Mouse (Mus musculus) CH12.LX (cell line): Measurements from ENCODE around the gene Lrrc1. TPM values are rescaled to one million over a fixed set of nuclear protein-coding genes. Genes with fewer than 3 reads are reported as not detected.
A peak's percentile ranks its signal among the peaks of the same experiment; 100 is the strongest.

Experiments used
- DNase-seq: peaks from one replicate; pipeline ENCODE4 v3.0.0-alpha.2; 2013; ENCODE audit errors: extremely low read depth
- H3K27ac ChIP-seq: 2 replicates; pipeline ENCODE4 v1.5.1; 2012; ENCODE audit warnings: low read depth, mild to moderate bottlenecking, control low read depth, moderate library complexity; ENCODE audit not compliant: insufficient read depth
- H3K27me3 ChIP-seq: replicated peaks from 2 replicates; pipeline ENCODE3; 2012; ENCODE audit warnings: inconsistent platforms
- H3K36me3 ChIP-seq, 2 experiments: replicated peaks in 1 of 2; 2 replicates each; pipeline versions ENCODE3 to v1.6.1; 2012; ENCODE audit warnings: inconsistent platforms in 1 of 2, low read length in 1 of 2, mild to moderate bottlenecking in 1 of 2, mixed read lengths in 1 of 2, moderate library complexity in 1 of 2; ENCODE audit not compliant: control insufficient read depth in 1 of 2, insufficient read depth in 1 of 2
- H3K4me1 ChIP-seq, 2 experiments: 2 replicates each; pipeline ENCODE4 v1.6.1; 2012; ENCODE audit warnings: inconsistent platforms in 1 of 2, moderate library complexity in 1 of 2; ENCODE audit not compliant: insufficient read depth in 2 of 2, control insufficient read depth in 1 of 2
- H3K4me2 ChIP-seq: 2 replicates; pipeline ENCODE4 v1.6.1; 2012; ENCODE audit warnings: low read depth, mild to moderate bottlenecking, control low read depth; ENCODE audit not compliant: poor library complexity, insufficient read depth, severe bottlenecking
- H3K4me3 ChIP-seq, 3 experiments: fragments of 150-350 bp in 1 of 3; sonication (generic) in 1 of 3; replicated peaks in 1 of 3; 2 replicates each; pipeline versions ENCODE3 to v1.5.1; 2011 to 2012; ENCODE audit warnings: low read depth in 2 of 3, low read length in 2 of 3, mild to moderate bottlenecking in 2 of 3, moderate library complexity in 2 of 3, control low read depth in 1 of 3, improper control_type of control experiment in 1 of 3, inconsistent platforms in 1 of 3, mixed read lengths in 1 of 3; ENCODE audit not compliant: poor library complexity in 1 of 3
- H3K79me2 ChIP-seq: replicated peaks from 2 replicates; pipeline ENCODE4 v1.6.1; 2012; ENCODE audit warnings: mild to moderate bottlenecking, moderate library complexity; ENCODE audit not compliant: control insufficient read depth, poor library complexity, insufficient read depth, severe bottlenecking; ENCODE audit errors: extremely low read depth
- H3K9ac ChIP-seq: 2 replicates; pipeline ENCODE4 v1.6.1; 2012; ENCODE audit warnings: low read depth, mild to moderate bottlenecking, control low read depth, moderate library complexity; ENCODE audit not compliant: insufficient read depth
- H3K9me3 ChIP-seq: replicated peaks from 2 replicates; pipeline ENCODE3; 2012; ENCODE audit warnings: low read length, inconsistent platforms, mixed read lengths
- BHLHE40 ChIP-seq: IDR thresholded peaks from 2 replicates; pipeline ENCODE4 v1.6.1; 2011; ENCODE audit warnings: mild to moderate bottlenecking, low read depth, low read length, improper control_type of control experiment
- CHD2 ChIP-seq: IDR thresholded peaks from 2 replicates; pipeline ENCODE4 v1.6.1; 2011; ENCODE audit warnings: low read length, improper control_type of control experiment
- CTCF ChIP-seq, 2 experiments: IDR thresholded peaks in 1 of 2; conservative IDR thresholded peaks in 1 of 2; 2 replicates each; pipeline ENCODE4 v1.5.1; 2011 to 2012; ENCODE audit warnings: low read depth in 2 of 2, low read length in 2 of 2, improper control_type of control experiment in 1 of 2, inconsistent platforms in 1 of 2, mild to moderate bottlenecking in 1 of 2, moderate library complexity in 1 of 2
- E2F4 ChIP-seq: IDR thresholded peaks from 2 replicates; pipeline ENCODE4 v1.6.1; 2011; ENCODE audit warnings: low read depth, low read length, improper control_type of control experiment; ENCODE audit not compliant: insufficient replicate concordance
- ELF1 ChIP-seq: IDR thresholded peaks from 2 replicates; pipeline ENCODE4 v1.6.1; 2014; ENCODE audit warnings: low read depth, mild to moderate bottlenecking, inconsistent platforms, low read length, improper control_type of control experiment
- EP300 ChIP-seq: IDR thresholded peaks from 2 replicates; pipeline ENCODE4 v1.6.1; 2011; ENCODE audit warnings: low read length, improper control_type of control experiment
- JUN ChIP-seq: IDR thresholded peaks from 2 replicates; pipeline ENCODE4 v1.6.1; 2011; ENCODE audit warnings: low read depth, mild to moderate bottlenecking, low read length, improper control_type of control experiment, moderate library complexity; ENCODE audit not compliant: insufficient read depth
- MAFK ChIP-seq: IDR thresholded peaks from 2 replicates; pipeline ENCODE4 v1.6.1; 2011; ENCODE audit warnings: low read length, improper control_type of control experiment; ENCODE audit not compliant: insufficient replicate concordance
- MXI1 ChIP-seq: IDR thresholded peaks from 2 replicates; pipeline ENCODE4 v1.6.1; 2011; ENCODE audit warnings: mild to moderate bottlenecking, low read depth, low read length, improper control_type of control experiment
- RAD21 ChIP-seq: IDR thresholded peaks from 2 replicates; pipeline ENCODE4 v1.6.1; 2011; ENCODE audit warnings: low read depth, mild to moderate bottlenecking, low read length, improper control_type of control experiment, moderate library complexity
- RCOR1 ChIP-seq: conservative IDR thresholded peaks from 2 replicates; pipeline ENCODE4 v1.6.1; 2012; ENCODE audit warnings: low read depth, mild to moderate bottlenecking, inconsistent platforms, low read length, improper control_type of control experiment
- SIN3A ChIP-seq: IDR thresholded peaks from 2 replicates; pipeline ENCODE4 v1.6.1; 2012; ENCODE audit warnings: low read length, improper control_type of control experiment, inconsistent platforms
- SMC3 ChIP-seq: IDR thresholded peaks from 2 replicates; pipeline ENCODE4 v1.6.1; 2011; ENCODE audit warnings: low read depth, low read length, improper control_type of control experiment
- TBP ChIP-seq: conservative IDR thresholded peaks from 2 replicates; pipeline ENCODE4 v1.6.1; 2011; ENCODE audit warnings: low read depth, low read length, improper control_type of control experiment
- dilution Hi-C: fragments of 300-500 bp; cut with MboI; formaldehyde crosslinking; loops from 2 replicates; pipeline ENCODE4 v1.14.3; 2020; ENCODE audit warnings: low sequenced_read_pairs; ENCODE audit not compliant: extremely low pct_unique_long_range_greater_than_20kb, extremely low pct_ligation_motif_present
- in situ Hi-C: fragments of 300-500 bp; cut with MboI; formaldehyde crosslinking; loops from 3 replicates; pipeline ENCODE4 v1.14.3; 2019; ENCODE audit warnings: low sequenced_read_pairs, low pct_ligation_motif_present, low pct_unique_long_range_greater_than_20kb, mixed read lengths
- polyA plus RNA-seq: library from polyadenylated mRNA; unstranded; fragments of >175 nt; gene quantifications from 2 replicates; pipeline ENCODE4 v1.2.1, GENCODE M21; 2012; ENCODE audit warnings: low read depth; ENCODE audit not compliant: insufficient read length
- total RNA-seq, 2 experiments: library from RNA; depleted of rRNA; stranded (reverse); fragments of 300-350 nt in 1 of 2; fragments of >200 nt in 1 of 2; gene quantifications; 2 replicates each; pipeline ENCODE4 v1.2.3; 2012 to 2014

Lrrc1 gene
- total and polyA plus RNA-seq, 3 experiments = 15.4 to 15.8 (median 15.8) TPM

- Histone ChIP-seq H3K27ac (no peak overlapping the region), H3K4me2 (no peak overlapping the region), H3K36me3 (no peaks in the 10 kb centered on the region), H3K9me3 (peaks cover 3% of the 10 kb centered on the region), H3K4me1 (peaks cover 0 to 8% of the 10 kb centered on the region in 2 experiments; a peak in 2 of 4 replicates), H3K27me3 (no peaks in the 10 kb centered on the region), H3K4me3 (no peak overlapping the region), H3K79me2 (no peaks in the 10 kb centered on the region)
- in situ Hi-C loops (loop anchor here (25.0 kb wide), 2 partner anchors 404 to 1004 kb away; no protein-coding TSS in a partner anchor), dilution Hi-C loops (no loop called here)
- DNase-seq = peak; percentile 55
- TF ChIP-seq EP300 (peak; percentile 65), BHLHE40 (peak; percentile 67), E2F4 (no peak), RCOR1 (no peak)
- TF ChIP-seq, all 38 proteins: peak for 2
- no peak overlapping the region for H3K9ac ChIP-seq
These were observed 153.4 kb downstream of the Lrrc1 start for GRCm38 (mm10) chr9:77391248-77391647.

- TF ChIP-seq ELF1 (no peak), MAFK (peak; percentile 78), TBP (no peak), EP300 (no peak), MXI1 (no peak), JUN (no peak)
- H3K9me3 ChIP-seq = peaks cover 3% of the 10 kb centered on the region
- in situ Hi-C loops = loop anchor here (25.0 kb wide), 2 partner anchors 402 to 1002 kb away; no protein-coding TSS in a partner anchor
- H3K27ac ChIP-seq = no peak overlapping the region
- H3K27me3 ChIP-seq = no peaks in the 10 kb centered on the region
- dilution Hi-C loops = no loop called here
- H3K9ac ChIP-seq = no peak overlapping the region
- no peak for DNase-seq
- no peaks in the 10 kb centered on the region for H3K36me3 ChIP-seq
- peaks cover 0 to 8% of the 10 kb centered on the region in 2 experiments; a peak in 2 of 4 replicates for H3K4me1 ChIP-seq
- no peak overlapping the region for H3K4me3 ChIP-seq
- H3K79me2 ChIP-seq = no peaks in the 10 kb centered on the region
- H3K4me2 ChIP-seq = no peak overlapping the region
These were observed 155.7 kb downstream of the Lrrc1 start for GRCm38 (mm10) chr9:77388956-77389355.

GRCm38 (mm10) chr9:77386751-77387150 lies 157.9 kb downstream of the Lrrc1 start:
- Histone ChIP-seq H3K27me3 (no peaks in the 10 kb centered on the region), H3K4me1 (peaks cover 0 to 8% of the 10 kb centered on the region in 2 experiments; a peak in 2 of 4 replicates), H3K4me3 (no peak overlapping the region), H3K4me2 (no peak overlapping the region), H3K79me2 (no peaks in the 10 kb centered on the region), H3K9me3 (peaks cover 3% of the 10 kb centered on the region), H3K36me3 (no peaks in the 10 kb centered on the region), H3K9ac (no peak overlapping the region), H3K27ac (no peak overlapping the region)
- DNase-seq = peak; percentile 34
- in situ Hi-C loops (loop anchor here (25.0 kb wide), 2 partner anchors 399 to 999 kb away; no protein-coding TSS in a partner anchor), dilution Hi-C loops (no loop called here)
- TF ChIP-seq CHD2 = no peak
- TF ChIP-seq TBP = no peak
- TF ChIP-seq SIN3A = no peak
- TF ChIP-seq CTCF (conservative IDR thresholded peaks at IDR 0.05 in 1 of 2, IDR thresholded peaks at IDR 0.05 in 1 of 2; ENCODE audit: low read depth in 2 of 2, low read length in 2 of 2) = peak; percentile 14 to 66; a peak in 2 of 4 replicates
- no peak for TF ChIP-seq E2F4
- TF ChIP-seq SMC3 = peak; percentile 31
- TF ChIP-seq RAD21 = peak; percentile 54
